Mouse (Mus musculus) olfactory bulb, adult 2 months (tissue): ENCODE results near the gene Diaph3.

Experiments used
- CTCF ChIP-seq: fragments of 200-500 bp; IDR thresholded peaks from 2 replicates; pipeline ENCODE4 v1.5.1; 2012; ENCODE audit warnings: low read depth, mild to moderate bottlenecking, low read length, moderate library complexity; ENCODE audit not compliant: insufficient read depth
- POLR2A ChIP-seq: fragments of 200-500 bp; IDR thresholded peaks from 2 replicates; pipeline ENCODE4 v1.6.1; 2012; ENCODE audit warnings: mild to moderate bottlenecking, low read depth, low read length, moderate library complexity; ENCODE audit not compliant: insufficient read depth

DNA sequence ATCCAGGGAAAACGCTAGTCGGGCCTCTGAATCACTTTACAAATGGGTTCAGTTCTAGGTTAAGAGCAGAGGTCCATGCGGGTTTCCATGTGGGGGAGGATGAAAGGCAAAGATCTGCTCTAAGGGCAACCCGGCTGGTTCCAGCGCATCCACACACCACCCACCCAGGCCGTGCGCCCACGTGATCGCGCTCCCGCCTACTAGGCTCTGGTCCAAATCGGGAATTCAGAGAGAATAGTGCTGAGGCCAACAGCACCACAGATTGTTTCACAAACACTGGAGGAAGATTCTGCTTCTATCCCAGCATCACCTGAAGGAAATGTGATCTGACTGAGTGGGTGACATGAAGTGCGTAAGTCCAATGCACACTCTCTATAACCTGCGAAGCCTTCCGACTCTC, 17.9 kb downstream of the Diaph3 start:
- no peak for TF ChIP-seq CTCF
- no peak for TF ChIP-seq POLR2A
